Mouse (Mus musculus): ENCODE results near the gene Ppara.
A peak's percentile ranks its signal among the peaks of the same experiment; 100 is the strongest.

Gene Ppara

DNA sequence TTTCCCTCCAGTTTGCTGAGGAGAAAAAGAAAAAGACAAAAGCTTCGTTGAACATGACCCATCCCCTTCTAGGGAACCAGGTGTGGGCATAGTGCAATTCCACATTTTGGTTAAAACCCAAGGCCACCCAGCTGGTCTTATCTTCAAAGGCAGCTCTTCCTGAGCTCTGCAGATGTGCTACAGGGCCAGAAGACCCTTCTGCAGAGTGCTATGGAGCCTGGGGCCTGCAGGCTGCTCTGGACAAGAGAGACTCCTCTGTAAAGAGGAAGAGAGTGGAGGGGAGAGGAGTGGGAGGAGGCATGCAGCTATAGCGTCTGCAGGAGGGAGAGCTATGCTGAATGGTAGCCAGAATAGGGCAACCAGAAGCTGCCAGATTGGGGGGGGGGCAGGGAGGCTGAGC lies 4.8 kb upstream of the Ppara start:
- no peak for DNase-seq

- DNase-seq, result no peak
Measured at GRCm38 (mm10) chr15:85731885-85732603, 2.7 kb upstream of the Ppara start.

GRCm38 (mm10) chr15:85732604-85732968 lies 2.2 kb upstream of the Ppara start:
- no peak for DNase-seq

GRCm38 (mm10) chr15:85733686-85734085 lies 1.1 kb upstream of the Ppara start:
- no peak for DNase-seq

- DNase-seq, result no peak
Measured at GRCm38 (mm10) chr15:85734148-85734547, 635 bp upstream of the Ppara start.

DNA sequence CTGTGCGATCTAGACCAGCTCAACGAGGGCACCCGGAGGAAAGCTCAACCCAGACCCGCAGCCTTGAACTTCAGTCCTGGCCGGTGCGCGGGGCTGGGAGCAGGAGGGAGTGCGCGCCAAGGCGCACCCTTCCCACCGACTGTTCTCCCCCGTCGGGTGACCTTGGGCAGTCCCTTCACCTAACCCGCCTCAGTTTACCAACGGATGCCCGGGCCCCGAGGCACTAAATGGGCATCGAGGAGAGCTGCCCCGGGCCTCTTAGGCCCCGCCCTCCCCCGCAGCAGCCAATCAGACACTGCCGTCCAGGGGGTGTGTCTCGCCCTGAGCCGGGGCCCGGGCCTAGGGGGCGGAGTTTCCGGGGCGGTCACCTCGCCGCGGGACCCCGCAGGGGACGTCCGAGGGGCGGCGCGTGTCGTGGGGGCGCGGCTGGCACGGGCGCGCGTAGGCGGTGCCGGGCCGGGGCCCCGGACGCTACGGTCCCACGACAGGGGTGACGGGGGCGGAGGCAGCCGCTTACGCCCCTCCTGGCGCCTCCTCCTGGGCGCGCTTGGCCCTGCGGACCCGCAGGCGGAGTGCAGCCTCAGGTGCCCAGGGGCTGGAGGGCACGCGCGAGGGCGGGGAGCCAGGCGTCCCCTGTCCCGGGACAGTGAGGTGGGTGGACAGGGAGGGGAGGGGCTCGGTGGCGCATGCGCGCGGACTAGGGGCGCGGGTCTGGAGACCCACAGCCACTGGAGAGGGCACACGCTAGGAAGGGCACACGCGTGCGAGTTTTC lies 466 bp downstream of the Ppara start:
- DNase-seq, result peak; percentile 50 to 55

DNA sequence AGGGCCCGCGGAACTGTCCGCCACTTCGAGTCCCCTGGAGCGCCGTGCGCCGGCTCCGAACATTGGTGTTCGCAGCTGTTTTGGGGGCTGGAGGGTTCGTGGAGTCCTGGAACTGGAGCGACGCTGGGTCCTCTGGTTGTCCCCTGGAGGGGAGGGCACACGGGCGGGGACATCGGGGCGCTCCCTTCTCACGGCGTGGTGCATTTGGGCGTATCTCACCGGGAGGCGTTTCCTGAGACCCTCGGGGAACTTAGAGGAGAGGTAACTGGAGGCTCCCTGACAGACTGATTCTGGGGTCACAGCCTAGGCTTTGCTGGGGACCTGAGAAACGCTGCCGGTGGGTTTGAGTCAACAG lies 1.0 kb downstream of the Ppara start:
- no peak for DNase-seq

GRCm38 (mm10) chr15:85736506-85736905 lies 1.7 kb downstream of the Ppara start:
- no peak for DNase-seq

GRCm38 (mm10) chr15:85738416-85738815 lies 3.6 kb downstream of the Ppara start:
- DNase-seq, result no peak

DNA sequence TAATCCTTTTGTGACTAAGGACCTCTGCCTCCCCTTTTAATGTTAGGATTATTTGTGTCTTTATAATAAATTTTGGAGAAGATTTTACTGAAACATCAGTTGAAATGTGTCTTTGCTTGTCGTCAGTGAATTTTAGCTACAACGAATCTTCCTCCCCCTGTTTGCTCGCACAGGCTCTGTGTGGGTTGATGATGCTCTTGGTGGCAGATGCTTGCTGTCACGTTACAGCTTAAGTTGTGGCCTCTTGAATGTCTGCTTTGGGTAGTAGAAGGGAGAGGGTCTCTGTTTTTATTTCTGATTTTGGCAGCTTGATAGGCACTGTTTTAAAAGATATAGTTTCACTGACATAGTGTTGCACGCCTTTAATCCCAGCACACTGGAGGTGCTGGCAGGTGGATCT lies 4.2 kb downstream of the Ppara start:
- DNase-seq, result no peak

DNA sequence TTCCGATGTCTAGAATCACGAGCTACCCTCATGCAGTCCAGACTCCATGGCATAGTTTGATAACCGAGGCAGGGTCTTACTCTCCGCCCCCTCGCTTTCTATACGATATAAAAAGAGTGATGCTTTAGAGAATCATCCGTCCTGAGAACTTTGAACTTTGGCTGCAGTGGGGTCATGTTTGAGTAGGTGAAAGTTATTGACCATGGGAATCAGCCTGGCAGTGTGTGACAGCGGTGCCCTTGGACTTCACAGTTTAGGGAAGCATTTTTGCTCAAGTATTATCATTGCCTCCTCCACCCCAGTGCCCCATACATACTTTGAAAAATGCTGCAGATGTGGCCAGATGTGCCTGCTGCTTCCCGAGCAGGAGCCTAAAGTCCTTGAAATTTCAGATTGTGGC lies 7.8 kb downstream of the Ppara start:
- no peak for DNase-seq

DNA sequence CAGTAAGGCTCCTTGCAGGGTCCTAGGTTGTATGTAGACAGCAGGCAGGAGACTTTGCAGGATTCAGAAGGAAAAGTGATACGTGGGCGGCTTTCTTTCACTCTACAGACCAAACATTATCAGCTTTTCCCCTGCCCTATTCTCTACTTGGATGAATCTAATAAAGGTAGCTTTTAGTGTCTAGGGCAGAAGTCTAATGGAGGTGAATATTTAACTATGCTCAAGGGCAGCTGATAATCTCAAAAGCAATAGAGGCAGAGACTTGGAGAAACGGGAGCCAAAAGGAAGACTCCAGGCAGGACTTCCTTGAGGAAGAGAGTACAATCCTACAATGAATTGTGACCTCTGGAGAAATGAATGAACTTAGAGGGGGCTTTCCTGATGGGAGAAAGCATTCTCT lies 9.2 kb downstream of the Ppara start:
- no peak for DNase-seq

GRCm38 (mm10) chr15:85746178-85746577 lies 11.4 kb downstream of the Ppara start:
- no peak for DNase-seq

DNA sequence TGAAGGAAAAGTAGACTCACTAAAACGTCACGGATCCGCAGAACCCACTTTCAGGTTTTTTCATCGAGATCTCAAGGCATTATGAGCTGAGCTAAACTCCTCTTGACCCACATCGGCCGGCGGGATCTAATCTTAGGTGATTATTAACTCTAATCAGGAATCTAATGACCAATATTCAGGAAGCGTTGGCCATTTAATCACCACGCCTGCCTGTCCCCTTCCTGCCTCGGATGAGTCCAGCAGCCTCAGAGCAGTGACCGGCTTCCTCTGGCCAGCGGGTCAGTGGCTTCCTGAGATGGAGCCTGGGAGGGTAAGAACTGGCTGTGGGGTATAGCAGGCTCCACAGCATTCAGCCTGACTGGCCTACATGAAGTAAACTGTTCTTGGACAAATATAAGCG lies 11.9 kb downstream of the Ppara start:
- DNase-seq, result no peak

GRCm38 (mm10) chr15:85747951-85748350 lies 13.2 kb downstream of the Ppara start:
- DNase-seq, result no peak

GRCm38 (mm10) chr15:85748466-85748865 lies 13.7 kb downstream of the Ppara start:
- DNase-seq, result no peak

- DNase-seq, result no peak
Measured at GRCm38 (mm10) chr15:85749141-85749540, 14.4 kb downstream of the Ppara start.

DNA sequence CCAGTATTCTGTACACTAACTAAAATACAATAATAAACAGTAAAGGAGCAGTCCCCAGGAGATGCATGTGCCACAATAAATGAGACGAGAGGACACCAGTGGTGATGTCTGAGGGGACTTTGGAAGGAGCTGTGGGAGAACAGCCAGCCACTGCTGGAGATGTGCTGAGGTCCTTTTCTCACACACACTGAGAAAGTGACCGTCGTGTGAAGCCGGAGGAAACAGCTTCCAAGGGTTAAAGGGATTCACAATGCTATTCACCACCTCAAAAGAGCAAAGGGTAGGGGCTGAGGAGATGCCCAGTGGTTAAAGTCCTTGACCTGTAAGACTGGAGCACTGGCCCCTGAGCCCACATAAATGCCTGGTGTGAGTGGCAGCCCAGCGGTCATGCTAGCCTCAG lies 15.3 kb downstream of the Ppara start:
- DNase-seq, result no peak

- no peak for DNase-seq
Measured at GRCm38 (mm10) chr15:85752655-85753054, 17.9 kb downstream of the Ppara start.

GRCm38 (mm10) chr15:85754033-85754650 lies 19.4 kb downstream of the Ppara start:
- no peak for DNase-seq

DNA sequence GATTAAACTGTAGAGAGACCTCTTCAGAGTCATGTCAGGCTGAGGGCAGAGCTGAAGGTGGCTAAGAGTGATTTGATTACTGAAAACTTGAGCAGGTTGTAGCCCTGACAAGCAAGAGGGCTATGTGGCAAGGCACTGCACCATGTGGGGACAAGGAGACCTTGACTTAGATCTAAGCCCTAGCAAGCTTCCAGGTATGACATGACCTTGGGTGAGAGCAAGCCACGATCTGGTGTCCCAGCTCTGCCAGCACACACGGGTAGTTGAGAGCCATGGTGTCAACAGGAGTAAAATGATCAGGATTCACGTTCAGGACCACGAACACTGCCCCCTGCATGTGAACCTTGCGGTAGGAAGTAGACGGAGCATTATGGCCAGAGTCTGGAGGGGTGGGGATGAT lies 20.4 kb downstream of the Ppara start:
- DNase-seq, result no peak

- no peak for DNase-seq
Measured at GRCm38 (mm10) chr15:85756611-85757010, 21.8 kb downstream of the Ppara start.

GRCm38 (mm10) chr15:85757768-85758167 lies 23.0 kb downstream of the Ppara start:
- no peak for DNase-seq

- no peak for DNase-seq
Measured at GRCm38 (mm10) chr15:85762761-85763160, 28.0 kb downstream of the Ppara start.
